Mouse (Mus musculus) heart, embryonic 14.5 days (tissue): ENCODE measurements at regions not wholly inside any gene's neighbourhood (a gene's known extent, or its start where the extent isn't known, plus 50 kb on each side); places are given as distances from the start of the nearest gene placed in this dataset.

Source experiments
- ATAC-seq: fragments of 200-750 bp; cut with Nextera tagmentation; 2 replicates; pipeline ENCODE4 v1.8.0; 2017; ENCODE audit warnings: low read depth, moderate TSS enrichment; ENCODE audit not compliant: insufficient number of reproducible peaks, insufficient read depth, low FRiP score
- H3K27ac ChIP-seq, 2 experiments: fragments of 200-500 bp in 1 of 2; fragments of 300-500 bp in 1 of 2; sonication (generic) in 1 of 2; replicated peaks in 1 of 2; 2 replicates each; pipeline ENCODE4 v1.5.1; 2012 to 2014; ENCODE audit warnings: low read depth in 2 of 2, low read length in 2 of 2, control low read depth in 1 of 2, mild to moderate bottlenecking in 1 of 2, mixed read lengths in 1 of 2; ENCODE audit not compliant: control insufficient read depth in 1 of 2, insufficient read depth in 1 of 2
- H3K27me3 ChIP-seq: fragments of 300-500 bp; sonication (generic); 2 replicates; pipeline ENCODE4 v1.6.1; 2014; ENCODE audit warnings: mild to moderate bottlenecking, low read length, control low read depth; ENCODE audit not compliant: control insufficient read depth, insufficient read depth
- H3K36me3 ChIP-seq: fragments of 300-500 bp; sonication (generic); 2 replicates; pipeline ENCODE4 v1.6.1; 2014; ENCODE audit warnings: mild to moderate bottlenecking, control low read depth, low read length, mixed read lengths; ENCODE audit not compliant: control insufficient read depth, insufficient read depth
- H3K4me1 ChIP-seq, 2 experiments: fragments of 200-500 bp in 1 of 2; fragments of 300-500 bp in 1 of 2; sonication (generic) in 1 of 2; 2 replicates each; pipeline ENCODE4 v1.6.1; 2012 to 2014; ENCODE audit warnings: low read length in 2 of 2, control low read depth in 1 of 2, mixed read lengths in 1 of 2; ENCODE audit not compliant: control insufficient read depth in 2 of 2, insufficient read depth in 2 of 2
- H3K4me2 ChIP-seq: fragments of 300-500 bp; sonication (generic); 2 replicates; pipeline ENCODE4 v1.6.1; 2014; ENCODE audit warnings: mild to moderate bottlenecking, low read length
- H3K4me3 ChIP-seq, 2 experiments: fragments of 200-500 bp in 1 of 2; fragments of 300-500 bp in 1 of 2; sonication (generic) in 1 of 2; 2 replicates each; pipeline ENCODE4 v1.5.1; 2012 to 2014; ENCODE audit warnings: low read length in 2 of 2, mild to moderate bottlenecking in 2 of 2, control low read depth in 1 of 2, low read depth in 1 of 2, moderate library complexity in 1 of 2; ENCODE audit not compliant: control insufficient read depth in 1 of 2, insufficient read depth in 1 of 2
- H3K9ac ChIP-seq: fragments of 300-500 bp; sonication (generic); 2 replicates; pipeline ENCODE4 v1.6.1; 2014; ENCODE audit warnings: mild to moderate bottlenecking, low read length
- H3K9me3 ChIP-seq: fragments of 300-500 bp; sonication (generic); 2 replicates; pipeline ENCODE4 v1.6.1; 2016; ENCODE audit warnings: low read length, control low read depth; ENCODE audit not compliant: control insufficient read depth
- WGBS: fragments of 180-500 bp; shearing (Covaris S2); extraction: QIAGEN DNeasy Blood & Tissue Kit; methylation state at CpG from one replicate; pipeline ENCODE4 v1.1.7; 2014; 5-methylcytosine and 5-hydroxymethylcytosine counted together

DNA sequence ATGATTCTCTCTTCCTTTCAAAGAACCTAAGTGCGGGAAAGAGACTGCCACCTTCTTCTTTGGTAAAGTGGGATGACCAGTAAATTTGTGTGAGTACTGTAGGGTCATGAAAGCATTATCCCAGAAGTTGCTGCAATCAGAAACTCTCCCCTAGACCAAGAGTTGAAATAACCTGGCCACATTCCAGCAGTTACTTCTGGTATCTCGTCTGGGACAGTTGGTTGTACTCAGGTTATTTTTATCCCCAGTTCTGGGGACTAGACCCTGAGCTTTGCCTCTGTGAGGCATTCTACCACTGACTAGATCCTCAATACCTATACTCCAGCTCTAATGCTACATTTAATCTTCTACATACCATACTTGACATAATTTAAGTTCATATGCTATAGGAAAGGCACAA lies 259.8 kb upstream of the Camk1g start:
- WGBS, result 31% methylated on average over 2 of the region's 2 CpGs
- Histone ChIP-seq H3K27ac (peak overlapping the region; percentile 12 to 57; a peak in 3 of 4 replicates), H3K4me2 (peak overlapping the region; percentile 22), H3K9me3 (no peaks in the 10 kb centered on the region), H3K36me3 (no peaks in the 10 kb centered on the region), H3K4me1 (peaks cover 12 to 36% of the 10 kb centered on the region in 2 experiments), H3K9ac (no peak overlapping the region), H3K4me3 (no peak overlapping the region), H3K27me3 (no peaks in the 10 kb centered on the region)
- no peak for ATAC-seq

DNA sequence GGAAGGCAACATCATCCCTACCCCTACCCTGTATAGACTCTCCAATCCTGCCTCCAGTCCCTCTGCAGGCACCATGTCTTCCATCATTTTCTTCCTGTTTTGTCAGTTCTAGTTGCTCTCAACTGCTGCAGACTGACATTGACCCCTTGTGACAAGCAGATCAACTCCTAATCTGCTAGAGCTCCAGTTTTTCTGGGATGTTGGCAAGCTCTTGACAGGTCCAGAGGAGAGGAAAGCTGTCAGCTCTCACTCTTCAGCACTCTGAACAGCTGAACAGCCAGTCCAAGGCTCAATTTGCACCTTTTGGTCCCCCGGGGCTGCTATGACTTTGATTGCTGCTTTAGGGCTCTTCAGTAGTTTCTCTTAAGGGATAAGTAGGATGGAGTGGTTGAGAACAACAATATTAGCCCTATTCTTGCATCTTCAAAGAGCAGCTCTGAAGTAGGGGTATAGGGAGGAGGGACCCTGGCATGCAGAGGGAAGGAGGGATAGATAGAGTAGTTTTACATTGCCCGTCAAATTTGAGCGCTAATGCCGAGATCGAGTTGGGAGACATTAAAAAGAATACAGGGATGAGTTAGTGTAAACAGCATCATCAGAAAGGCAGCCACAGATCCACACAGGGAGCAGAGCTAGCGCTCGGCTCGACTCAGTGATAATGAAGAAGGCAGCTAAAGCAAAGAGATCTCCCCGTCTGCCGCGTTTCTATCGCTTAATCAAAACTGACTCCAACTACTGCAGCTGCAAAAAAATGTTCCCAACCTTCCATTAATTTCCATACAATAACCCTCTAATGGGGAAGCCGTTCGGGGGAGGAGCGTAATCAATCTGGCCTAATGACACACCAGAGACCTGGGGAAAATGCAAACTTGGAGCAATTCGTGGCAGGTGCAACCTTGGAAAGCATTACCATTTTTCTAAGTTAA lies 257.1 kb upstream of the Camk1g start:
- Histone ChIP-seq H3K36me3 (no peaks in the 10 kb centered on the region), H3K4me3 (no peak overlapping the region), H3K9ac (no peak overlapping the region), H3K4me1 (peaks cover 12 to 36% of the 10 kb centered on the region in 2 experiments), H3K4me2 (no peak overlapping the region), H3K27me3 (no peaks in the 10 kb centered on the region), H3K27ac (no peak overlapping the region), H3K9me3 (no peaks in the 10 kb centered on the region)
- 56% methylated on average over 16 of the region's 16 CpGs for WGBS
- no peak for ATAC-seq

DNA sequence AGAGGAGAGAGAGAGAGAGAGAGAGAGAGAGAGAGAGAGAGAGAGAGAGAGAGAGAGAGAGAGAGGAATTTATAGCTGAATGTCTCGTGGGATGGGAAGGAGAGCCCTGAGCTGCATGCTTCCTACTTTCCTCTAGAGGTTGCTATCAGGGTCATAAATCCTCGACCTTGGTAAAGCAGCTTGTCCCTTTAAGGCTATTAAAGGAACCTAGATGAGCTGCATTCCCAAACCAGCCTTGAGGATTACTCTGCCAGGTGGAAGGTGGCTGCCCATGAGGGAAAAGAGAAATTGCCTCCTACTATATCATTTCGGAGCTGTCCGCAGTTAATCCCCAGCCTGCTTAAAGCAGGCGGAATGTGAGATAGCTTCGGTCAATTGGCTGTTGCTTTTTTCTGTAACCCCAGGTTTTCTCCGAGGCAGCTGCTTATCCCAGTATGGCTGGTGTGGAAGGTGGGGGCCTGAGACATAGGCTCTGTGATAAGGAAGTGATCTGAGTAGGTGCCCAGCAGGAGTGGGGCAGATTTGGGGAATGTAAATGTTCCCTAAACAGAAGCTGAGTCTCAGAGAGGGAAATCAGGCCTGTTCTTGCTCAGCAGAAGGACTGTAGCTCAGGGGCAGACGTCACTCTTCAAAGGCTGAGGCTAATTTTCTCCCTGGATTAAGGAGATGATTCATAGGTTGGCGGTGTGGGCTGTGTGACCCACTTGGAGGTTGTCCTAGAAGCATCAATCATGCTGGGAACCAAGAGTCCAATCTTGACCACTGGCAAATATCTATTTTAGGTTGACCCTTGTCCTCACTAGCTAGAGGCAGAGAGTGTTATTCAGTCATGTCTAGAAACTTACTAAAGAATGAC lies 255.2 kb upstream of the Camk1g start:
- 0 out of 2 replicates have a peak overlapping the region, but pooled peaks have one; percentile 18 for H3K4me2 ChIP-seq
- no peaks in the 10 kb centered on the region for H3K36me3 ChIP-seq

DNA sequence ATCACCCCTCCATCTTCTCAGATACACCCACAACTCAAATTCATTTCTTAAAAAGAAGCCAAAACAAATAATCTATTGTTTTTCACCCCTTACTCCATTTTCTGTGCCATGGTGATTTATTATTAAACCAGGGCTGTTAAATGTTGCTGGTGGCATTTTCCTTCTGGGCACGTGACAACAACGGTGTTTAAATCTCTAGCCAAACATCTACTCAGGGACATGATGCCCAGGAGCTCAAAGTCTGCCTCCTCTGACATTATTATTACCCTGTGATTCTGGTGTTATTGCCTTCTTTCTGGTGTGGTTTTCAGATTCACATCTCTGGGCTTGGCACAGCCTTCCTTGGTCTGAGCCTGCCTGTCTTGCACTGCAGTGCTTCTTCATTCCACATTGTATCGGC lies 253.5 kb upstream of the Camk1g start:
- H3K4me1 ChIP-seq, result peaks cover 7 to 18% of the 10 kb centered on the region in 2 experiments
- no peak overlapping the region for H3K9ac ChIP-seq
- H3K36me3 ChIP-seq, result no peaks in the 10 kb centered on the region
- ATAC-seq, result no peak
- WGBS, result 89% methylated on average over 3 of the region's 3 CpGs
- no peaks in the 10 kb centered on the region for H3K27me3 ChIP-seq
- H3K4me2 ChIP-seq, result no peak overlapping the region
- no peak overlapping the region for H3K4me3 ChIP-seq
- H3K27ac ChIP-seq, result no peak overlapping the region
- no peaks in the 10 kb centered on the region for H3K9me3 ChIP-seq

More for the DNA sequence above, 255.2 kb upstream of the Camk1g start:
- peak overlapping the region in 1 of 2 experiments; percentile 48; a peak in 2 of 4 replicates for H3K27ac ChIP-seq
- no peak for ATAC-seq
- no peaks in the 10 kb centered on the region for H3K27me3 ChIP-seq
- no peak overlapping the region for H3K9ac ChIP-seq
- no peaks in the 10 kb centered on the region for H3K9me3 ChIP-seq
- no peak overlapping the region for H3K4me3 ChIP-seq
- H3K4me1 ChIP-seq, result peaks cover 10 to 28% of the 10 kb centered on the region in 2 experiments
- WGBS, result 10% methylated on average over 9 of the region's 9 CpGs

DNA sequence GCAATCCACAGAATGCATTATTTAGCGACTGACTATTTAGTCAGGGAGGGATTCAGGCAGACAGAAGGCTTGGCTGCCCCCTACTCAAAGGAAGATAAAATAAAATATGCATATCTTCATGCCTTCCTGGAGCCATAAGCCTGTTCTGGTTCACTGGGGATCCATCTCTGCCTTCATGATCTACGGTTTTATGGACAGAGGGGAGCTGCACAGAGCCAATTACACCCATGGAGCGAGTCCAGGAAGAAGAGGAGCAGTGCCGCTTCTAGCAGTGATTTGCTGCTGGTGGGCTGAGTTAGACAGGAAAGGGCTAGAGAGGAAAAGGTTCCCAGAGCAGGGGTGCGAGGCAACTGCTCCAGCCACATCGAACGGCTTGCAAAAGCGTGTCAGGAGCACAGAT lies 248.2 kb upstream of the Camk1g start:
- H3K27ac ChIP-seq, result no peak overlapping the region
- H3K4me2 ChIP-seq, result no peak overlapping the region
- H3K36me3 ChIP-seq, result no peaks in the 10 kb centered on the region
- H3K4me3 ChIP-seq, result no peak overlapping the region
- H3K9me3 ChIP-seq, result no peaks in the 10 kb centered on the region
- H3K27me3 ChIP-seq, result no peaks in the 10 kb centered on the region
- 65% methylated on average over 8 of the region's 8 CpGs for WGBS
- no peak for ATAC-seq
- no peak overlapping the region for H3K9ac ChIP-seq
- no peaks in the 10 kb centered on the region for H3K4me1 ChIP-seq

DNA sequence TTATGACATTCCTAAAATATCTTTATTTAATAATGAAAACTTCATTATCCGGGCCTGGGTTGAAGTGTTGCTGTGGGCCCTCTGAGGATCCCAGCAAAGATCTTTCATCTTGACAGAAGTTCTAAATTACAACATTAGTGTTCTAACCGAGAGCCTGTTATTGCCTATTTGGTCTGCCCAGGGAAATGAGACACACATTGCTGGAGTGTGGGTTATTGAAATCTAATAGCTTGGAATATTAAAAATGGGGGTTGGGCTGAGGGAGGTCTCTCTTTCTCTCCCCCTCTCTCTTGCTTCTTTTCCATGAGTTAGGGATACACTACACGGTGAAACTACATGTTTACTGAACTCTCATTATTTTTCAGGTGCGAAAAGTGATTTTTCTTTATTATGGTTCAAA lies 240.4 kb upstream of the Camk1g start:
- Histone ChIP-seq H3K4me1 (no peaks in the 10 kb centered on the region), H3K27ac (no peak overlapping the region), H3K27me3 (no peaks in the 10 kb centered on the region), H3K36me3 (no peaks in the 10 kb centered on the region), H3K4me2 (no peak overlapping the region), H3K4me3 (no peak overlapping the region), H3K9ac (no peak overlapping the region), H3K9me3 (no peaks in the 10 kb centered on the region)
- ATAC-seq, result no peak
- 78% methylated on average over 4 of the region's 4 CpGs for WGBS

DNA sequence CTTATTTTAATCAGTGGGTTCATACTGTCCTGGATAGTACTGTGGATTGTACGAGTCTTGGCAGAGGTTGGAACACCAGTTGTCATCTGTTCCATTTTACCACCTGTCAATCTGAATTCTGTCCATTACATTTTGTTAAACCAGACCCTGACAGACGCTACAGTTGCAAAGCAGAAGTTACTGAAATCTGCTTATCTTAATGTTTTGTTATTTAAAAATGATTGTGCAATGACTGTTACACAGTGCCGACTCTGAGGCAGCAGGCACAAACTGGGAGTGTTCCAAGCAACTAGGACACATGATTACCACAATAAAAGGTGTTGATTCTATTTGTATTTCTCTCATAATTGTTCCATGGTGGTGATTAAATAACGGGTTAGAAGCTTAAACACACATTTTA lies 229.8 kb upstream of the Camk1g start:
- H3K4me1 ChIP-seq, result no peaks in the 10 kb centered on the region
- H3K27ac ChIP-seq, result no peak overlapping the region
- no peak overlapping the region for H3K4me2 ChIP-seq
- H3K9ac ChIP-seq, result no peak overlapping the region
- no peak overlapping the region for H3K4me3 ChIP-seq
- no peaks in the 10 kb centered on the region for H3K9me3 ChIP-seq
- no peak for ATAC-seq
- 57% methylated on average over 4 of the region's 4 CpGs for WGBS
- no peaks in the 10 kb centered on the region for H3K36me3 ChIP-seq
- H3K27me3 ChIP-seq, result no peaks in the 10 kb centered on the region
